Mouse (Mus musculus) inflammation-experienced regulatory T-cells, adult 6 months (primary cell): ENCODE results near the gene Vmn2r35. TPM values are rescaled to one million over a fixed set of nuclear protein-coding genes. Genes with fewer than 3 reads are reported as not detected.
"Not testable (repeated sequence)": the region's sequence is repeated elsewhere in the genome, so short reads cannot be mapped to it uniquely, and the experiment has no call there.

Source experiments
- ATAC-seq: one replicate; pipeline ENCODE4 v1.8.0; 2017
- polyA plus RNA-seq, 3 experiments: library from polyadenylated mRNA; unstranded; fragments of 100-300 nt; shearing (Covaris generic); gene quantifications; one replicate each; pipeline ENCODE4 v1.2.1; 2017

The Vmn2r35 gene
- not detected for polyA plus RNA-seq

DNA sequence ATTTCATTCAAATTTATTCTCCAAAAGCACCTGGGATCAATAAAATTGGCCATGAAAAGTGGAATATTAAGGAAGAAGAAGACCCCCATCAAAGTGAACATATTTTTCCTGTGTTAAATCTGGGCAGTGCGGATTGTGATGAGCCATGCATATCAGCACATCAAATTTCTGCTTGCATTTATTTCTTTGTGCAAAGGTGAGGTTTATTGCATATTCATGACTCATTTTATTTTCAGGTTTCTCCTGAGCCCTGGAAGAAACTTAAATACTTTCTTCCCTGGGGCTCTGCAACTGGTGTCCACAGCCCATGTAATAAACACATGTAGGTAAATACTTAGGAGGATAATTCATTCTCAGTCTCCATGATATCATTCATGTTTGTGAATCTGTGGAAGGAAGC lies at the start of gene Vmn2r35:
TSS of gene Vmn2r35 (minus strand) at position 101 of the 400 bp plus-strand sequence.
- ATAC-seq, result not testable (repeated sequence)

- ATAC-seq, result not testable (repeated sequence)
Observed at GRCm38 (mm10) chr7:7794196-7794595, 25.5 kb downstream of the Vmn2r35 start.

Other genes with a start within 250 kb of the Vmn2r35 start
- not detected for gene Vmn2r34, start 130.4 kb downstream of the Vmn2r35 start, polyA plus RNA-seq
- not detected for gene Vmn2r36, start 82.6 kb upstream of the Vmn2r35 start, polyA plus RNA-seq